Mouse (Mus musculus): Measurements from ENCODE around the gene Tmem95. TPM values are rescaled to one million over a fixed set of nuclear protein-coding genes. Genes with fewer than 3 reads are reported as not detected.

Tmem95 gene
- polyA plus RNA-seq, 1 experiment from 2014 or later = not detected

DNA sequence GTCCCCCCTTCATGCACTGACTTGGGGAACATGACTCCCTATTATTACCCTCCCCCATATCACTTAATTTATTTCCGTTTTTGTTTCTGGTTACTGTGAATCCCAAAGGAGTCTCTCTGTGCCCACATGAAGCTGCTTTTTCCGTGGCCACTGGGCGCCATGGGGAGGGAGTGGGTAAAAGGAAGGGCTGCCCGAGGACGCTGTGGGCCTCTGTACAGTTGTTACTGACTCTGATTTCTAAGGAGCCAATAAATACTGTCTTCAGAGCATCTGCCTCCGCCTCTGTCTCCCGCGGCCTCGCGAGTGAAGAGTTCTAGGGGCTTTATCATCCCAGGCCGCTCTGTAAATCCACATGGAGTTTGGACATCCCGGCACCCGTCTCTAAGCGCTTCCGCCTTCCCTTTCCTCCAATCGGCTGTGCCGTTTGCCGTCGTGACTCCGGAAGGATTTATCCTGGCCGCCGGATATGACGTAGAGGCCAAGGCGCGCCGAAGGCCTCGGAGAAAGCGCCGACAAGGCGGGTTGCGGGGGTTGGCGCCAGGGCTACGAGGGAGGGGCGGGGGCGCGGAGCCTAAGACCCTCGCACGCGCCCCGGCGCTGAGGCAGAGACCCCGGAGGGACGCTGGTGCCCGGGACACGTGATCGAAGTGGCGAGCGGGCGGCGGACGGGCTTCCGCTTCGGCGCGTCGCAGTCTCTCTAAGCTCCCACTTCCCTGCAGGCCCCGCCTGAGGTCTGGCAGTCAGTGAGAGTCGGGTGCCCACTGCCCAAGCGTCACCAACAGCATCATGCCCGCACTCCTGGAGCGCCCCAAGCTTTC is 35.9 kb upstream of the Tmem95 start, which contains the start of gene Gps2:
Gene Gps2 (plus strand): TSS at position 335 of the 818 bp plus-strand sequence.
- ATAC-seq (replicated peaks; ENCODE audit: low FRiP score) = peak; percentile 72
- 2% methylated on average over 59 of the region's 61 CpGs for WGBS
- H3K4me1 ChIP-seq (replicated peaks; ENCODE audit: control insufficient read depth, insufficient read depth, low read length) = peaks cover 36% of the 10 kb centered on the region

DNA sequence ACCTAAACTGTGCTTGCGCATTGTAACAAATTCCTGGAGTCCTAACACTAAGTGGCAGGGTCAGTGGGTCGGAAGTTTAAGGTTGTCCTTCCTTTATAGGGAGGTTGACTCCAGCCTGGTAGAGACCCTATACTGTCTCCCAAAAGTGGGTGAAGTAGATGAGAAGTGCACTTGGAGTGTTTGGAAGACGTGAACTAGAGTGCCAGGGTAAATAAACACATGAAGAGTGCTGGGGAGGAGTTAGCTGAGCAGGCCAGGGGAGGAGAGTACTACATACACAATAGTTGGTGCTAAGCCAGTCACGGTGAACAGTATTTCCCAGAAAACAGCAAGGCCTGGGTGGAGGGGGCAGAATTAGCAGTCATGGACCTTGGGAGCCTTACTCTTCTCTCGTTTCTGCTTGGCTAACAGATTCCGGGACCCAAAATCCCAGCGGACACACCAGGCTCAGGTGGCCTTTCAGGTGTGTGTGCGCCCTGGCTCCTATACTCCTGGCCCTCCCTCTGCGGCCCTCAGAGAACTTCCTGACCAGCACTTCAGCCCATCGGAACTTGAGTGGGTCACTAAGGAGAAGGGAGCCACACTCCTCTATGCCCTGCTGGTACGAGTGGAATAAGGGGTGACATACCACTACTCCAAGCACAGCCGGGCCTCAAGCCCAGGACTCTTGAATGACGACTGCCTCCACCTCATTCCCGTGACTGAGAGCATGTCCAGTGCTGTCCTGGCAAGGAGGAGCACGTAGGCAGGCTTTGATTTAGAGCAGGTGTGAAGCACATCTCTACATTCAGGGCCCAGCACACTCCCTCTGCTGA is 35.1 kb upstream of the Tmem95 start:
- Histone ChIP-seq H3K9ac (ENCODE audit: low read depth, low read length) (peak overlapping the region; percentile 90), H3K36me3 (ENCODE audit: control insufficient read depth, insufficient read depth, low read length) (peaks cover 68% of the 10 kb centered on the region), H3K4me2 (peak overlapping the region; percentile 96), H3K27ac (ENCODE audit: low read depth, low read length) (peak overlapping the region; percentile 96), H3K4me1 (replicated peaks; ENCODE audit: control insufficient read depth, insufficient read depth, low read length) (peaks cover 27% of the 10 kb centered on the region), H3K9me3 (ENCODE audit: control insufficient read depth, low read length) (no peaks in the 10 kb centered on the region), H3K27me3 (replicated peaks; ENCODE audit: control insufficient read depth, insufficient read depth, low read length) (no peaks in the 10 kb centered on the region), H3K4me3 (ENCODE audit: low read depth, low read length) (peak overlapping the region; percentile 94)
- WGBS = 78% methylated on average over 15 of the region's 15 CpGs
- ATAC-seq (replicated peaks; ENCODE audit: low FRiP score) = no peak
- no peak for DNase-seq (ENCODE audit: low spot score)

More for the DNA sequence above, 35.9 kb upstream of the Tmem95 start, which contains the start of gene Gps2:
- peak within 1 kb of the TSS; percentile 96 for H3K27ac ChIP-seq (ENCODE audit: low read depth, low read length)
- peaks cover 67% of the 10 kb centered on the region for H3K36me3 ChIP-seq (ENCODE audit: control insufficient read depth, insufficient read depth, low read length)
- peak within 1 kb of the TSS; percentile 94 for H3K4me3 ChIP-seq (ENCODE audit: low read depth, low read length)
- H3K27me3 ChIP-seq (replicated peaks; ENCODE audit: control insufficient read depth, insufficient read depth, low read length) = no peaks in the 10 kb centered on the region
- H3K9ac ChIP-seq (ENCODE audit: low read depth, low read length) = peak within 1 kb of the TSS; percentile 90
- no peaks in the 10 kb centered on the region for H3K9me3 ChIP-seq (ENCODE audit: control insufficient read depth, low read length)
- peak within 1 kb of the TSS; percentile 96 for H3K4me2 ChIP-seq
- DNase-seq (ENCODE audit: low spot score) = peak; percentile 93

DNA sequence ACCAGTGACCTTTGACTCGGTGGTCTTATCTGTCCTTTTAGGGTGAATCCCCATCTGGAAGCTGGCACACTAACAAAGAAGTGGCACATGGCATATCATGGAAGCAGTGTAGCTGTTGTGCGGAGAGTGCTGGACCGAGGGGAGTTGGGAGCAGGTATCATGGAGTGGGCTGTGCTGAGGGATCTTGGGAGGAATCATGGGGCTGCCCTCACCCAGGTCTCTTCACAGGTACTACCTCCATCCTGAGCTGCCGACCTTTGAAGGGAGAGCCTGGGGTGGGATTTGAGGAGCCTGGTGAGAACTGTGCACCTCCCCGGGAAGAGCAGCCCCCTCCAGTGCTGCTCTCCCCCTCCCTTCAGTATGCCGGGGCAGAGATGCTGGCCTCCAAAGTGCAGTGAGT is 33.9 kb upstream of the Tmem95 start:
- 90% methylated on average over 6 of the region's 6 CpGs for WGBS
- no peak for ATAC-seq (replicated peaks; ENCODE audit: low FRiP score)

DNA sequence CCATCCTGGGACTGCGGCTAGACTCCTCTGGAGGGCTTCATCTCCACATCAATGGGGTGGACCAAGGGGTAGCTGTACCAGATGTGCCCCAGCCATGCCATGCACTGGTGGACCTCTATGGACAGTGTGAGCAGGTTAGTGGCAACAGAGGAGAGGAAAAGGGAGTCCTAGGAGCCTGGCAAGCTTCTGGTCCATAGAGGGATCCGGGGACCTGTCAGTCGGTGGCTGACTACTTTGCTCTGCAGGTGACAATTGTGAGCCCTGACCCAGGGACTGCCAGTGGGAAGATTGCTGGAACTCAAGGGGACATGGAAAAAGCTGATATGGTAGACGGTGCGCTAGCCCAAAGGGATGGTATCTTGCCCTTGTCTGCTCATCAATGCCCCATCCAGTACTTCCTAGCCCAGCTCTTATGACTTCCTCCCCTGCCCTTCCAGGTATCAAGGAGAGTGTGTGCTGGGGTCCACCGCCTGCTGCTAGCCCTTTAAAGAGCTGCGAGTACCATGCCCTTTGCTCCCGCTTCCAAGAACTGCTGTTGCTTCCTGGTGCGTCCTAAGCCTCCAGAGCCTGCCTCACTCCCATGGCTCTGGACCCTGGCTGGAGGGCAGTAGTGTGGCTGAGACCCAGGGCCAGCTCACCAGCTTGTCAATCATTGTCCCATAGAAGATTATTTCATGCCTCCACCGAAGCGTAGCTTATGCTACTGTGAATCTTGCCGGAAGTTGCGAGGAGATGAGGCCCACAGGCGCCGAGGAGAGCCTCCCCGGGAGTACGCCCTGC is 33.2 kb upstream of the Tmem95 start:
- no peak overlapping the region for H3K9ac ChIP-seq (ENCODE audit: low read depth, low read length)
- ATAC-seq (replicated peaks; ENCODE audit: low FRiP score) (no peak), DNase-seq (ENCODE audit: low spot score) (no peak)
- no peak overlapping the region for H3K4me3 ChIP-seq (ENCODE audit: low read depth, low read length)
- H3K27me3 ChIP-seq (replicated peaks; ENCODE audit: control insufficient read depth, insufficient read depth, low read length) = no peaks in the 10 kb centered on the region
- H3K9me3 ChIP-seq (ENCODE audit: control insufficient read depth, low read length) = no peaks in the 10 kb centered on the region
- H3K27ac ChIP-seq (ENCODE audit: low read depth, low read length) = no peak overlapping the region
- peaks cover 69% of the 10 kb centered on the region for H3K36me3 ChIP-seq (ENCODE audit: control insufficient read depth, insufficient read depth, low read length)
- 89% methylated on average over 17 of the region's 17 CpGs for WGBS
- no peak overlapping the region for H3K4me2 ChIP-seq
- H3K4me1 ChIP-seq (replicated peaks; ENCODE audit: control insufficient read depth, insufficient read depth, low read length) = peaks cover 13% of the 10 kb centered on the region

More for the DNA sequence above, 33.9 kb upstream of the Tmem95 start:
- no peak for DNase-seq (ENCODE audit: low spot score)
- Histone ChIP-seq H3K9me3 (ENCODE audit: control insufficient read depth, low read length) (no peaks in the 10 kb centered on the region), H3K27ac (ENCODE audit: low read depth, low read length) (no peak overlapping the region), H3K36me3 (ENCODE audit: control insufficient read depth, insufficient read depth, low read length) (peaks cover 68% of the 10 kb centered on the region), H3K4me2 (no peak overlapping the region), H3K9ac (ENCODE audit: low read depth, low read length) (no peak overlapping the region), H3K4me3 (ENCODE audit: low read depth, low read length) (no peak overlapping the region), H3K27me3 (replicated peaks; ENCODE audit: control insufficient read depth, insufficient read depth, low read length) (no peaks in the 10 kb centered on the region), H3K4me1 (replicated peaks; ENCODE audit: control insufficient read depth, insufficient read depth, low read length) (peaks cover 18% of the 10 kb centered on the region)

DNA sequence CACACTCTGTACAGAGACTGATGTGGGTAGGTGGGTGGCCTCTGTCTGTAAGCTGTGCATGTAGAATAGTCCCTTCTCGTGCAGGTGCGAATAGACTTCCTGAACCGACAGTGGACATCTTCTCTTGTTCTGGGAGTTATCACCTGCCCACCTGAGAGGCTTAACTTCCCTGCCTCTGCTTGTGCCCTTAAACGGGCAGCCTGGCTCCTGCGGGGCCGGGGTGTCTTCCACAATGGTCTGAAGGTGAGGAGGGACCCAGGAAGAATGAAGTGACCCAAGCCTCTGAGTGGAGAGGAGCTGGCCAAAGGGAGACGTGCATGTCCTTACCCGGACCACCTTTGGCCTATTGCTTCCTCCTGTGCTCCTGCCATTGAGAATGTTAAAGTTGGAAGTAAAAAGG is 32.4 kb upstream of the Tmem95 start:
- ATAC-seq (replicated peaks; ENCODE audit: low FRiP score) (no peak), DNase-seq (ENCODE audit: low spot score) (no peak)
- 94% methylated on average over 8 of the region's 8 CpGs for WGBS
- no peaks in the 10 kb centered on the region for H3K27me3 ChIP-seq (replicated peaks; ENCODE audit: control insufficient read depth, insufficient read depth, low read length)
- H3K9me3 ChIP-seq (ENCODE audit: control insufficient read depth, low read length) = no peaks in the 10 kb centered on the region
- H3K4me3 ChIP-seq (ENCODE audit: low read depth, low read length) = no peak overlapping the region
- H3K27ac ChIP-seq (ENCODE audit: low read depth, low read length) = no peak overlapping the region
- H3K4me2 ChIP-seq = no peak overlapping the region
- peaks cover 71% of the 10 kb centered on the region for H3K36me3 ChIP-seq (ENCODE audit: control insufficient read depth, insufficient read depth, low read length)
- H3K4me1 ChIP-seq (replicated peaks; ENCODE audit: control insufficient read depth, insufficient read depth, low read length) = peaks cover 5% of the 10 kb centered on the region
- H3K9ac ChIP-seq (ENCODE audit: low read depth, low read length) = no peak overlapping the region

GRCm38 (mm10) chr11:69909174-69909573 is 31.4 kb upstream of the Tmem95 start:
- Histone ChIP-seq H3K27ac (ENCODE audit: low read depth, low read length) (no peak overlapping the region), H3K9ac (ENCODE audit: low read depth, low read length) (no peak overlapping the region), H3K4me3 (ENCODE audit: low read depth, low read length) (no peak overlapping the region), H3K36me3 (ENCODE audit: control insufficient read depth, insufficient read depth, low read length) (peaks cover 74% of the 10 kb centered on the region), H3K4me2 (no peak overlapping the region), H3K4me1 (replicated peaks; ENCODE audit: control insufficient read depth, insufficient read depth, low read length) (no peaks in the 10 kb centered on the region), H3K27me3 (replicated peaks; ENCODE audit: control insufficient read depth, insufficient read depth, low read length) (no peaks in the 10 kb centered on the region), H3K9me3 (ENCODE audit: control insufficient read depth, low read length) (no peaks in the 10 kb centered on the region)
- 90% methylated on average over 5 of the region's 5 CpGs for WGBS
- DNase-seq (ENCODE audit: low spot score) (no peak), ATAC-seq (replicated peaks; ENCODE audit: low FRiP score) (no peak)

GRCm38 (mm10) chr11:69908645-69909044 is 30.8 kb upstream of the Tmem95 start:
- Histone ChIP-seq H3K9ac (ENCODE audit: low read depth, low read length) (no peak overlapping the region), H3K27me3 (replicated peaks; ENCODE audit: control insufficient read depth, insufficient read depth, low read length) (no peaks in the 10 kb centered on the region), H3K4me1 (replicated peaks; ENCODE audit: control insufficient read depth, insufficient read depth, low read length) (no peaks in the 10 kb centered on the region), H3K4me2 (no peak overlapping the region), H3K27ac (ENCODE audit: low read depth, low read length) (no peak overlapping the region), H3K36me3 (ENCODE audit: control insufficient read depth, insufficient read depth, low read length) (peaks cover 79% of the 10 kb centered on the region), H3K9me3 (ENCODE audit: control insufficient read depth, low read length) (no peaks in the 10 kb centered on the region), H3K4me3 (ENCODE audit: low read depth, low read length) (peak overlapping the region; percentile 6; the same call in 1 of the 2 replicates)
- ATAC-seq (replicated peaks; ENCODE audit: low FRiP score) = no peak
- no peak for DNase-seq (ENCODE audit: low spot score)
- WGBS = 95% methylated on average over 11 of the region's 11 CpGs

DNA sequence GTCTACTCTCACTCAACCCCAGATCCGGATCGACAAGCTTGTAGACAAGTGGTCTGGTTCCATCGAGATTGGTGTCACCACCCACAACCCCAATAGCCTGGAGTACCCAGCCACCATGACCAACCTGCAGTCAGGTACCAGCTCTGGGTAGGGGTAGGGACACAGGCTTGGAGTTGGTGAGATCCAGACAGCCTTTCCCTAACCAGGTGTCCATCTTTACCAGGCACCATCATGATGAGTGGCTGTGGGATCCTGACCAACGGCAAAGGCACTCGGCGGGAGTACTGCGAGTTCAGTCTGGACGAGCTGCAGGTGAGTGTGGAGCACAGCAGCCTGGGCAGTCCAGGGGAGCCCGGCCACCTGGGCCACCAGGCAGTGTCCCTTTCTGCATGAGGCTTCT is 26.5 kb upstream of the Tmem95 start:
- no peak overlapping the region for H3K27ac ChIP-seq (ENCODE audit: low read depth, low read length)
- H3K9me3 ChIP-seq (ENCODE audit: control insufficient read depth, low read length) = no peaks in the 10 kb centered on the region
- no peaks in the 10 kb centered on the region for H3K27me3 ChIP-seq (replicated peaks; ENCODE audit: control insufficient read depth, insufficient read depth, low read length)
- ATAC-seq (replicated peaks; ENCODE audit: low FRiP score) = no peak
- H3K4me1 ChIP-seq (replicated peaks; ENCODE audit: control insufficient read depth, insufficient read depth, low read length) = peaks cover 16% of the 10 kb centered on the region
- H3K36me3 ChIP-seq (ENCODE audit: control insufficient read depth, insufficient read depth, low read length) = peaks cover 57% of the 10 kb centered on the region
- DNase-seq (ENCODE audit: low spot score) = no peak
- H3K9ac ChIP-seq (ENCODE audit: low read depth, low read length) = no peak overlapping the region
- 94% methylated on average over 9 of the region's 9 CpGs for WGBS
- no peak overlapping the region for H3K4me2 ChIP-seq
- 0 out of 2 replicates have a peak overlapping the region, but pooled peaks have one; percentile 3 for H3K4me3 ChIP-seq (ENCODE audit: low read depth, low read length)

All from liver, embryonic 11.5 days (tissue).